Mouse (Mus musculus) heart, postnatal 0 days (tissue): ENCODE measurements around the gene Hivep3.

ENCODE experiments used
- CTCF ChIP-seq: IDR thresholded peaks from 2 replicates; pipeline ENCODE4 v1.5.1; 2016; ENCODE audit warnings: antibody characterized with exemption, control low read depth, low read depth
- EP300 ChIP-seq: IDR thresholded peaks from 2 replicates; pipeline ENCODE4 v1.6.1; 2016; ENCODE audit warnings: antibody characterized with exemption, low read depth

- TF ChIP-seq CTCF (no peak), EP300 (no peak)
Observed at GRCm38 (mm10) chr4:119878218-119878617, 144.6 kb downstream of the Hivep3 start.
